Mouse (Mus musculus): ENCODE results near the gene Ppif.

DNA sequence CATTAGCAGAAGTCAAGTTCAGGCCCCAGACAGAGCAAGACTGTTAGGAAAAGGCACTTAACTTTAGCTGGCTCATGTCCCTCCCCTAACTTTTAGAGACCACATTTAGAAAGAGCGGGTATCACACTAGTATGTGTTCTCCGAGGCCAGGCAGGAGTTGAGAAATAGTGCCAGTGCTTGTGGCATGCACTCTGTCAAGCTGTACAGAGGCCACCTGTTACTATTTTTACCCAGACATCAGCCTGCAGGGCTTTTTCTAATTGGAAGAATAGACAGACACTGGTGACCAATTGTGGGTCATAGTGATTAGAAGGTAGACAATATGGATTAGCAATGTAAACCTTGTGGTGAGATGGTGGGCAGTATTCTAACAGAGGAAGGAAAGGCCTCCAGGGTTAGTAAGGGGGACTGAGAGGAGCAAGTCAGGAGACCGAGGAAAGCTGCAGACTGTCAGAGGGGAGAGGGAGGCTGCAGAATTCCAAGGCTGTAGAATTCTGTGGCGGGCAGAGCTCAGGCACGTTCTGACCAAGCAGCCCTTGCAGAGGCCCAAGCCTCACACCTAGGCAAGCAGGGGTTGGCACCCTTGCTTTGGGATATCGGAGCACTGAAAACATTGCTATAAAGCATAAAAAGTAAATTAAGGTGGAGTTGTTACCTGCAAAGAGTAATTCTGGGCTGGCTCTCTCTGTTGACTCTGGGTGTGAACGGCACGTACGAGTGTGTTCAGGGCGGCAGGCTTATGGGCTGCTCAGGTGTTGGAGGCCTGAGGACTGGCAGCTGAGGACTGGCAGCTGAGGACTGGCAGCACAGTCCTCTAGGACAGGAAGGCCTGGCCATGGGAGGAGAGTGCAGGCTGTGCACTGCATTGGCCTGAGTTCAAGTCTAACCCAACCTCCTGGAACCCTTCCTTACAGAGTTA lies 6.7 kb upstream of the Ppif start:
- TF ChIP-seq EP300 (IDR thresholded peaks at IDR 0.05; ENCODE audit: insufficient read depth, low read depth, low read length) = no peak
- no peak for TF ChIP-seq CTCF (IDR thresholded peaks at IDR 0.05; ENCODE audit: low read depth, low read length)
- no peak for TF ChIP-seq POLR2A (IDR thresholded peaks at IDR 0.05; ENCODE audit: insufficient read depth, low read length)

Measured in ES-Bruce4 (cell line).